Mouse (Mus musculus): ENCODE measurements around the gene Tnfrsf4. TPM values are rescaled to one million over a fixed set of nuclear protein-coding genes. Genes with fewer than 3 reads are reported as not detected.

Tnfrsf4 gene
- polyA plus RNA-seq, 1 experiment = 2.3 TPM

GRCm38 (mm10) chr4:156024184-156024583, 10.5 kb downstream of the Tnfrsf4 start:
- no peak for TF ChIP-seq GATA1 (IDR thresholded peaks at IDR 0.05; ENCODE audit: borderline replicate concordance, low read length)
- no peak for TF ChIP-seq FLI1 (IDR thresholded peaks at IDR 0.05; ENCODE audit: low read length)
- Histone ChIP-seq H3K27me3 (replicated peaks) (no peaks in the 10 kb centered on the region), H3K36me3 (replicated peaks; ENCODE audit: low read length) (peaks cover 93% of the 10 kb centered on the region), H3K4me1 (peaks cover 51% of the 10 kb centered on the region), H3K9me3 (no peaks in the 10 kb centered on the region), H3K4me3 (replicated peaks) (no peak overlapping the region)

- TF ChIP-seq FLI1 (IDR thresholded peaks at IDR 0.05; ENCODE audit: low read length) = no peak
- TF ChIP-seq GATA1 (IDR thresholded peaks at IDR 0.05; ENCODE audit: borderline replicate concordance, low read length) = no peak
- no peaks in the 10 kb centered on the region for H3K27me3 ChIP-seq (replicated peaks)
- H3K36me3 ChIP-seq (replicated peaks; ENCODE audit: low read length) = peaks cover 91% of the 10 kb centered on the region
- H3K9me3 ChIP-seq = no peaks in the 10 kb centered on the region
- peaks cover 69% of the 10 kb centered on the region for H3K4me1 ChIP-seq
- H3K4me3 ChIP-seq (replicated peaks) = peak within 1 kb of the TSS; percentile 57
These were observed 12.4 kb downstream of the Tnfrsf4 start, which contains the start of gene Tnfrsf18 for GRCm38 (mm10) chr4:156026013-156026412. Gene Tnfrsf18, plus strand, starts transcription at chr4:156026164.

- H3K9me3 ChIP-seq = no peaks in the 10 kb centered on the region
These were observed 14.9 kb downstream of the Tnfrsf4 start for GRCm38 (mm10) chr4:156028580-156028979.

GRCm38 (mm10) chr4:156030651-156031118, 17.0 kb downstream of the Tnfrsf4 start:
- Histone ChIP-seq H3K4me1 (peaks cover 97% of the 10 kb centered on the region), H3K4me3 (replicated peaks) (peak overlapping the region; percentile 95)

More at GRCm38 (mm10) chr4:156028580-156028979, 14.9 kb downstream of the Tnfrsf4 start:
- TF ChIP-seq FLI1 (IDR thresholded peaks at IDR 0.05; ENCODE audit: low read length) (no peak), GATA1 (IDR thresholded peaks at IDR 0.05; ENCODE audit: borderline replicate concordance, low read length) (no peak)
- peaks cover 67% of the 10 kb centered on the region for H3K36me3 ChIP-seq (replicated peaks; ENCODE audit: low read length)
- H3K27me3 ChIP-seq (replicated peaks) = no peaks in the 10 kb centered on the region
- peaks cover 79% of the 10 kb centered on the region for H3K4me1 ChIP-seq
- no peak overlapping the region for H3K4me3 ChIP-seq (replicated peaks)

GRCm38 (mm10) chr4:156031255-156031592, 17.6 kb downstream of the Tnfrsf4 start:
- TF ChIP-seq FLI1 (IDR thresholded peaks at IDR 0.05; ENCODE audit: low read length) (no peak), GATA1 (IDR thresholded peaks at IDR 0.05; ENCODE audit: borderline replicate concordance, low read length) (no peak)
- Histone ChIP-seq H3K4me3 (replicated peaks) (peak overlapping the region; percentile 95), H3K9me3 (no peaks in the 10 kb centered on the region), H3K4me1 (peaks cover 97% of the 10 kb centered on the region), H3K36me3 (replicated peaks; ENCODE audit: low read length) (peaks cover 45% of the 10 kb centered on the region), H3K27me3 (replicated peaks) (peaks cover 20% of the 10 kb centered on the region)

More at GRCm38 (mm10) chr4:156030651-156031118, 17.0 kb downstream of the Tnfrsf4 start:
- TF ChIP-seq FLI1 (IDR thresholded peaks at IDR 0.05; ENCODE audit: low read length) (no peak), GATA1 (IDR thresholded peaks at IDR 0.05; ENCODE audit: borderline replicate concordance, low read length) (no peak)
- no peaks in the 10 kb centered on the region for H3K9me3 ChIP-seq
- H3K36me3 ChIP-seq (replicated peaks; ENCODE audit: low read length) = peaks cover 51% of the 10 kb centered on the region
- H3K27me3 ChIP-seq (replicated peaks) = peaks cover 15% of the 10 kb centered on the region

- Histone ChIP-seq H3K27me3 (replicated peaks) (peaks cover 21% of the 10 kb centered on the region), H3K9me3 (no peaks in the 10 kb centered on the region), H3K36me3 (replicated peaks; ENCODE audit: low read length) (peaks cover 40% of the 10 kb centered on the region), H3K4me1 (peaks cover 92% of the 10 kb centered on the region), H3K4me3 (replicated peaks) (peak overlapping the region; percentile 95)
- no peak for TF ChIP-seq FLI1 (IDR thresholded peaks at IDR 0.05; ENCODE audit: low read length)
- no peak for TF ChIP-seq GATA1 (IDR thresholded peaks at IDR 0.05; ENCODE audit: borderline replicate concordance, low read length)
These were observed 18.1 kb downstream of the Tnfrsf4 start for GRCm38 (mm10) chr4:156031593-156032391.

GRCm38 (mm10) chr4:156032856-156033255, 19.2 kb downstream of the Tnfrsf4 start:
- peaks cover 29% of the 10 kb centered on the region for H3K36me3 ChIP-seq (replicated peaks; ENCODE audit: low read length)
- peak overlapping the region; percentile 95 for H3K4me3 ChIP-seq (replicated peaks)
- TF ChIP-seq FLI1 (IDR thresholded peaks at IDR 0.05; ENCODE audit: low read length) (no peak), GATA1 (IDR thresholded peaks at IDR 0.05; ENCODE audit: borderline replicate concordance, low read length) (no peak)
- H3K27me3 ChIP-seq (replicated peaks) = peaks cover 21% of the 10 kb centered on the region
- H3K4me1 ChIP-seq = peaks cover 81% of the 10 kb centered on the region
- no peaks in the 10 kb centered on the region for H3K9me3 ChIP-seq

GRCm38 (mm10) chr4:156033476-156034119, 20.0 kb downstream of the Tnfrsf4 start:
- H3K4me1 ChIP-seq = peaks cover 74% of the 10 kb centered on the region
- peaks cover 22% of the 10 kb centered on the region for H3K36me3 ChIP-seq (replicated peaks; ENCODE audit: low read length)
- no peaks in the 10 kb centered on the region for H3K9me3 ChIP-seq
- TF ChIP-seq FLI1 (IDR thresholded peaks at IDR 0.05; ENCODE audit: low read length) = no peak
- no peak for TF ChIP-seq GATA1 (IDR thresholded peaks at IDR 0.05; ENCODE audit: borderline replicate concordance, low read length)
- H3K4me3 ChIP-seq (replicated peaks) = peak overlapping the region; percentile 95
- peaks cover 21% of the 10 kb centered on the region for H3K27me3 ChIP-seq (replicated peaks)

GRCm38 (mm10) chr4:156034301-156034700, 20.7 kb downstream of the Tnfrsf4 start:
- Histone ChIP-seq H3K9me3 (no peaks in the 10 kb centered on the region), H3K4me1 (peaks cover 68% of the 10 kb centered on the region), H3K36me3 (replicated peaks; ENCODE audit: low read length) (peaks cover 15% of the 10 kb centered on the region), H3K27me3 (replicated peaks) (peaks cover 21% of the 10 kb centered on the region), H3K4me3 (replicated peaks) (no peak overlapping the region)
- no peak for TF ChIP-seq GATA1 (IDR thresholded peaks at IDR 0.05; ENCODE audit: borderline replicate concordance, low read length)
- no peak for TF ChIP-seq FLI1 (IDR thresholded peaks at IDR 0.05; ENCODE audit: low read length)

- peaks cover 11% of the 10 kb centered on the region for H3K36me3 ChIP-seq (replicated peaks; ENCODE audit: low read length)
- TF ChIP-seq GATA1 (IDR thresholded peaks at IDR 0.05; ENCODE audit: borderline replicate concordance, low read length) (no peak), FLI1 (IDR thresholded peaks at IDR 0.05; ENCODE audit: low read length) (no peak)
- peaks cover 62% of the 10 kb centered on the region for H3K4me1 ChIP-seq
- no peaks in the 10 kb centered on the region for H3K9me3 ChIP-seq
- peaks cover 21% of the 10 kb centered on the region for H3K27me3 ChIP-seq (replicated peaks)
- peak overlapping the region; percentile 79 for H3K4me3 ChIP-seq (replicated peaks)
These were observed 21.3 kb downstream of the Tnfrsf4 start for GRCm38 (mm10) chr4:156034901-156035300.

All from megakaryocyte, embryonic 14.5 days (primary cell).